Mouse (Mus musculus) layer of hippocampus, adult 2 months (tissue): ENCODE measurements at regions not wholly inside any gene's neighbourhood (a gene's known extent, or its start where the extent isn't known, plus 50 kb on each side); places are given as distances from the start of the nearest gene placed in this dataset.
A peak's percentile ranks its signal among the peaks of the same experiment; 100 is the strongest.

ENCODE experiments used
- DNase-seq, 2 experiments: peaks; one replicate each; pipeline ENCODE4 v3.0.0; 2022; ENCODE audit warnings: low spot score in 2 of 2
- H3K27ac ChIP-seq: fragments of 200-600 bp; 2 replicates; pipeline ENCODE4 v1.8.1; 2022
- H3K4me3 ChIP-seq: fragments of 200-600 bp; 2 replicates; pipeline ENCODE4 v1.8.1; 2022; ENCODE audit warnings: mild to moderate bottlenecking
- CTCF ChIP-seq: fragments of 200-600 bp; conservative IDR thresholded peaks from 2 replicates; pipeline ENCODE4 v1.8.1; 2022; ENCODE audit warnings: antibody characterized with exemption, mild to moderate bottlenecking, moderate library complexity

DNA sequence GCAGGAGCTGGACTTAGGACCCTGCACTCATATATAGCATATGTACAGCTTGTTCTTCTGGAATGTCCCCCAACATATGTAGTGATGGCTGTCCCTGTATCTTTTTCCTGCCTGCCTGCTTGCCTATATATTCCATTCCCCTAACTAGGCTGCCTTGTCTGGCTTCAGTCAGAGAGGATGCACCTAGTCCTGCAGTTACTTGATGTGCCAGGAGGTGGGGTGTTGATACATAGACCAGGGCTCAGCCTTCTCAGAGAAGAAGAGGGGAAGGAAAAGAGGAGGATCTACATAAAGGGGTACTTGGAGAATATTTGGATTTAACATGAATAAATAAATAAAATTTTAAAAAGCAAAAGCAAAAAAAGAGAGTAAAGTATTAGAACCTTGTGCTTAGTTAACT is 479.3 kb upstream of the Negr1 start:
- no peak for DNase-seq
- TF ChIP-seq CTCF: peak; percentile 48
- H3K27ac ChIP-seq: no peak overlapping the region
- no peak overlapping the region for H3K4me3 ChIP-seq

DNA sequence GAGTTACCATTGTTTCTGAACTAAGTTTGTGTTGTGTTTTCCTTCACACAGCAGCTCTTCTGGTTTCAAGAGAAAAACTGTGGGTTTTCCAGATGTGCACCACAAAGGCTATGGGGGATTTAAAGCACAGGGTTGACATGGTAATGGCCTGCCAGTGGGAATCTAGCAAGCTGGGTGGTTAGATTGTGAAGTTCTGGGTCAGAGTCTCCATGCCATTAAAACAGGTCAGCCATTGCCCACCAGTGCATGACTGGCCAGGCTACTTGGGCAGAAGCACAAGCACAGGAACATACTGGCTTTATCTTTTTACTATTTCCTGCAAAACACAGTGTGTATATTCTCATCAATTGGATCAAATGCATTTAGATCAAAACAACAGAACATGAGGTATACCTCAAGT is 467.9 kb upstream of the Negr1 start:
- no peak for TF ChIP-seq CTCF
- no peak for DNase-seq
- Histone ChIP-seq H3K27ac (no peak overlapping the region), H3K4me3 (no peak overlapping the region)

DNA sequence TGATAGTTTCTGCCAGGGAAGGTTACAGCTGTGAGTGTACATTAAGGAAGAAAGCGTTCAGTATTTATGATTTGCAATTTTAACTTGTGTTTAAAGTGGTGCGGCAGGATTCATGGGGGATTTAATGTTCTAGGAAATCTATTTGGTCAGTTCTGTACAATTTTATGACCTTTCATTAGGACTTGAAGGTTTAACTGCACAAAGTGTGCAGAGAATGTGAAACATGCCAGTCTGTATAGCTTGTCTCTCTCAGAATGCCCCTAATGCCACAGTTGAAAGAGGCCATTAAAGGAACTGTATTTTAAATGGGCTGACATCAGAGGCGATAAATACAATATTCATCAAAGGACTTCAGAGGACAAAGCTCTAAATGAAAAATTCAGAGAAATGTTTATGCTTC is 466.6 kb upstream of the Negr1 start:
- no peak for DNase-seq
- H3K27ac ChIP-seq: no peak overlapping the region
- TF ChIP-seq CTCF: no peak
- no peak overlapping the region for H3K4me3 ChIP-seq

DNA sequence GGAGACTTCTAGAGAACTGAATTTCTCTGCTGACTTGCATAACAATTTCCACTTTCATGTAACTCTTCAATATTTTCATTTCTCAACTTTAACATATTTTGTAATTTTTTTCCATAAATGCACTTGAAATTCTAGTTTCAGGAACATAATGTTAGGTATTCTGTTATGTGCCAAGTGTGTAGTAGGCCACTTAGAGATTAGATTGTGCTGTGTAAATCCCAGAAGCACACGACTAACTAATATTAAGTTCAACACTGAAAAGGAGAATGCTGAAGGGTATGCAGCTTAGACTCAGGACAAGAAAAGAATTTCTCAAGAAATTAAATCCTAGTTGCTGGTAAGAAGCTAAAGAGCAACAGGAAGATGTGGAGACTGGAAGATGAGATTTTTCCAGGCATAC is 455.8 kb upstream of the Negr1 start:
- no peak overlapping the region for H3K27ac ChIP-seq
- H3K4me3 ChIP-seq: no peak overlapping the region
- no peak for TF ChIP-seq CTCF
- DNase-seq: no peak

DNA sequence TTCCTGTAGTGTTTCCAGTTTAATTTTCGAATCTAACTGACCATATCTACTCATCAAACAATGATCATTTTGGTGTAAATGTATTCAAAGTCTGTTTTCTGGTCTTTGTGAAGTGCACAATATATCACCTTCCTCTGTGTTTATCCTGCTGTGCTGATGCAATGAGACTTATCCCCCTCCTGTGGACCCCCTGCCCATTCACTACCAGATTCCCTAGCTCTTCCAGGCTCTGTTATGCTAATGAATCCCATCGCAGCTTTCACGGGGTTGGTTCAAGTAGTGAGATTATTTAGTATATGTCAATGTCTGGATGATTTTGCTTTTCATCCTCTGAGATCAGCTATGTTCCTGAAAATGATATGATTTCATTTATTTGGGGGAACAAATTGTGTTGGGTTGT is 441.3 kb upstream of the Negr1 start:
- H3K27ac ChIP-seq: no peak overlapping the region
- H3K4me3 ChIP-seq: no peak overlapping the region
- DNase-seq: no peak
- no peak for TF ChIP-seq CTCF

DNA sequence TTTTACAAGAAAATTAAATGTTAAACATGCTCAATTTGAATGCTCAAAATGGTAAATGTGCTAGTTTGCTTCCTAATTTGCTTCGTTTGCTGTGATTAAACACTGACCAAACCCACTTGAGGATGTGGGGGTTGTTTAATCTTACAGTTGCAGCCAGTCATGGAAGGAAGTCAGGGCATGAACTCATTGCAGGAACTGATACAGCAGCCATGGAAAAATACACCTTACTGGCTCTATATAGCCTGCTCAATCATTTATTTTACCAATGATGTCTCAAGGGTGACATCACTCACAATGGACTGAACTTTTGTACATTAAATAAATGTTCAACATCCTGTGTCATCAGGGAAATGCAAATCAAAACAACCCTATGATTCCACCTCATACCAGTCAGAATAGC is 430.0 kb upstream of the Negr1 start:
- no peak overlapping the region for H3K27ac ChIP-seq
- no peak overlapping the region for H3K4me3 ChIP-seq
- no peak for TF ChIP-seq CTCF
- no peak for DNase-seq

DNA sequence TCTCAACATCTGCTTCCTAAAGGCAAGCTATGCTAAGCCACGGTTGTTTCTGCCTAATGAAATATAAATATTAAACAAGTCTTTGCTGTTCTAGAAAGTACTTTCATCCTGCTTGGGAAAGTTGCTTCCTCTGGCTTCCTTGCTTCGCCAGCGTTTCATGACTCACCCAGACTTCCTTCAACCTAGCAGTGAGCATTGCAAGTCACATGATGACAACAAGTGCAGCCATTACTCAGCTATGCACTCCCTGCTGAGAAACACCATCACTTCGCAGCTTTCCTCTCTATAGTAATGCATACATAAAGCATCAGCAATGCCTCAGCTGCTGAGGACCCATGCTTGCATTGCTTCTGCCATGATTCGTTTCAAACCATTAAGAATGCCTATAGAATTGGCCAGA is 420.2 kb upstream of the Negr1 start:
- DNase-seq: no peak
- H3K4me3 ChIP-seq: no peak overlapping the region
- no peak for TF ChIP-seq CTCF
- no peak overlapping the region for H3K27ac ChIP-seq

DNA sequence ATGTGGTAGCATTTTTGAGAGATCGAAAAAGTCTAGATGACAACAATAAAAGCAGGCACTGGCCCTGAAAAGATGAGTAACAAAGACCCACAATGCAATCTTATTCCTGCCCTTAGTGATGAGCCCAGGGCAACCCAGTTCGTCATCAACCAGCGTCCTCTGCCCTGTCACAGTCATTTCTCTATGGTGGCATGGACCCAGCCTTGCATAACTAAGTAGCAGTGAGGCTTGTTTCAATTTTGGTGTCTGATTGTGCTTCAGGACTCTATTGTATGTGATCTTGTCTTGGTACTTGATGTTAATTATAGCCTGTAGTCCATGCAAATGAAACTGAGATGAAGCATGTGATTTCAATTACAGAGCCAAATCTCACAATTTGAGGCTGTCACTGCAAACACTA is 412.3 kb upstream of the Negr1 start:
- Histone ChIP-seq H3K27ac (no peak overlapping the region), H3K4me3 (no peak overlapping the region)
- no peak for DNase-seq
- no peak for TF ChIP-seq CTCF

DNA sequence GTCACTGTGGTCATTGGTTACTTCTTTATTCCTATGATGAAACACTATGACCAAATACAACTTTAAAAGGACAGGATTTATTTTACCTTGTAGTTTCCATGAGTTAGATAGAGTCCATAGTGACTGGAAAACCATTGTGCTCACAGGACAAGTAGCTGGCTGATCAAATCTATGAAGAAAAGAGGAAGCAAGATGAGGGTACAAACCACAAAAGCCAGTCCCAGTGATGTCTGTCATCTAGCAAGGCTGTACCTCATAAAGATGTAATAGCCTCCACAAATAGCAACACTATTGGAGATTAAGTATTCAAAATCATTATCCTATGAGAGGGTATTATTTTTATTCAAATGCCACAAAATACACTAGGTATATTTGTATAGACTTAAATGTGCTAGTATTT is 391.5 kb upstream of the Negr1 start:
- Histone ChIP-seq H3K27ac (no peak overlapping the region), H3K4me3 (no peak overlapping the region)
- no peak for TF ChIP-seq CTCF
- DNase-seq: no peak

DNA sequence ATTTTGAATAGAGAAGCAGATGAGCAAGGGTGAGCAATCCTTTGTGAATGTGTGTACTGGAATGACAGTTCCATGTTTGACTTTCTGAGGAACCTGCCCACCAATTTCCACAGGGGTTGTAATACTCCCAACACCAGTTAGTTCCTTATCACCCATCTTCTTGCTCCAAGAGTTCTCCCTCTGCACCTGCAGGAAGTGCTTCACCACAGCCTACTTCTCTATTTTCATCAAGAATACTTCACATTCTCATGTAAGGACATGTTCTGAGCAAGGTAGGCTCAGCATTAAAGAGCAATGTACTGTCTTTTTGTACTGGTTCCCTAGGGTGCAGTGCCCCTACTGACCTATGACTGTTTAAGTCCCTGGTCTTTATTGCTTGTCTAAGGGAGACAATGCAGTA is 362.9 kb upstream of the Negr1 start:
- DNase-seq: no peak
- Histone ChIP-seq H3K27ac (no peak overlapping the region), H3K4me3 (no peak overlapping the region)
- TF ChIP-seq CTCF: no peak

DNA sequence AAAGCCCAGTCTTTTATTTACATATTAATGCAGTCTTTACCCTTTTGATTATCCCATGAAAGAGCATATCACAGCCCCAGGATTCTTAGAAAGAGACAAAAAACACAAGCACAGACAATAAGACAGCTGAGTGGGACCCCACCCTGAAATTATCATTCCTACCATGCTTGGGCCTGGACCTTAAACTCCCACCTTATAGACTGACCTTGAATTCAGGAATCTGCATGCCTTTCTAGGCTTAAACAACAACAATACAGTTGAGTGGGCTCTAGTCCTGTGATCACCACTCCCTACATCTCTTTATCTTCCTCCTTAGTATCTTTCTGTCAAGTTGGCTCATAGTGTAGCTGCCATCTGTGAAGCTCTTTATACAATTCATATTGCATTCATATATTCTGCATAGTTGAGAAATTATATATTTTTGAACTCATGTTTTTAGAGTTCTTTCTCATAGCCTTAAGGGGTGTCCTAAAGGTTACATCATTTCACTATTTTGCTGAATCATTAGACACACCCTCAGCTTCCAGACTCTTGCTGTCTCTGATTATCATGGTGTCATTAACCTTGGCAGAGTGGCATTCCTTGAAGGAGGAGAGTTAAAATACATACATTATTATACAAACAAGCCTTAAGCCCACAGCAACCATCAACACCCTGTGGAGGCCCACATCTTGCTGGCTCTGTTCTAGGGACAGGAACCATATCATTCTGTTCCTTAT is 361.7 kb upstream of the Negr1 start:
- Histone ChIP-seq H3K4me3 (no peak overlapping the region), H3K27ac (no peak overlapping the region)
- TF ChIP-seq CTCF: no peak
- DNase-seq: no peak

DNA sequence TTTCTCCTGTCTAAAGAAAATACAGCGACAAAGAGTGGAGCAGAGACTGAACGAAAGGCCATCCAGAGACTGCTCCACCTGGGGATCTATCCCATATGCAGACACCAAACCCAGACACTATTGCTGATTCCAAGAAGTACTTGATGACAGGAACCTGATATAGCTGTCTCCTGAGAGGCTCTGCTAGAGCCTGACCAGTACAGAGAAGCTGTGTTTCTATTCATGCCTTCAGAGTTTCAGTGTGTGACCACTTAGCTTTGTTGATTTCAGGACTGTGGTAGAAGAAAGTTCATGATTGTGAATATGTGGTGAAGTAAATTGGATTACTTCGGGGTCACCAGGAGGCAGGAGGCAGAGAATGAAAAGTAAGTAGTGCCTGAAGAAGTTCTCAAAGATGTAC is 356.3 kb upstream of the Negr1 start:
- TF ChIP-seq CTCF: no peak

DNA sequence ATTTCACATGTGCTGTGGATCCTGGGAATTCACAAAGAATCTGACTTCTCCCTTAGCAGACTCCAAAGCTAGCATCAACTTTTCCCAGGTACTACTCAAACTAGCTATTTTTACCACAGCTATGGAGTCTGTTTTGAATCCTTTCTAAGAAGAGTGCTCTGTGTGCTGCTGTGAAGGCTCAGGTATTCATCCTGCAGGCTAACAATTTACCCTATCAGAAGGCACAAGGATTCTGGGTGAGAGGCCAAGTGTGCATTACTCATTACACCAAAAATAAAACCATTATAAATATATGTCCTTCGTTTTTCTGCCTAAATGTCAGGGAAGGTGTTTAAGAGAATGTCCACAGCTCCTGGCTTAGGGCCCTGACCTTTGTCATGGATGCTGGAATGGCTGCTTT is 353.2 kb upstream of the Negr1 start:
- Histone ChIP-seq H3K4me3 (no peak overlapping the region), H3K27ac (no peak overlapping the region)
- no peak for TF ChIP-seq CTCF
- DNase-seq: no peak

More for the DNA sequence above, 356.3 kb upstream of the Negr1 start:
- Histone ChIP-seq H3K27ac (no peak overlapping the region), H3K4me3 (no peak overlapping the region)
- DNase-seq: no peak

DNA sequence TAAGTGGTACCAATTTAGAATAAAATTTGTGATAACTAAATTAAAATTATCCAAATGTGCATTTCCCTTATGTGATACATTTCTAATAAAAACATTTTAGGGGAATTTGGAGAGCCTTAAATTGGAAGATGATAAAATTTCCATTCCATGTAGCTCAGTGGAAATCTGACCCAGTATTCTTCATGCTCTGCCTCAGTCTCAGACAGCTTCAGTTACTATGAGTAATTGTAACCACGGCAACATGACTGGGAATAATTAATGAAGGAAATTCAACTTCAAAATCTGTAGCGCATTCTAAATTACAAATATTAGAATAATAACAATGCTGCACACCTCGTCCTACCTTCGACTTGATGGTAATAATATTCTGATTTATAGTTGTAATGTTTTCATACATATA is 350.8 kb upstream of the Negr1 start:
- no peak for TF ChIP-seq CTCF
- DNase-seq: no peak
- 0 out of 2 replicates have a peak overlapping the region, but pooled peaks have one; percentile 25 for H3K27ac ChIP-seq
- H3K4me3 ChIP-seq: no peak overlapping the region

DNA sequence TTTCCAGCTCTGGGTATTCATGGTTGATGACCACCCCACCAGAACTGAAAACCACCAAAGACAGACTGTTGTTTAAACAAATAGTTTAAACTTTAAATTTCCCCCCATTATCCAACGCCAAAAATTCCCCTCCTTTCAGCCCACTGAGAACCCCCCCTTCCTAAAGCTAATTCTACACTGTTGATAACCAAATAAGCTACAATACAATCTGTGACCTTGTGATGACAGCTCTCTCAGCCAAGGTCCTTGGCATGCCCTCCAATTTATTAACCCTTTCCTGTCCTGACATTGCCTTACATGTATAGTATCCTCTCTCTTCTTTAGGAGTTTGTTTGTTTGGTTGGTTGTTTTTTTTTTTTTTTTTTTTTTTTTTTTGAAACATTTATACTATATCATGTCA is 346.8 kb upstream of the Negr1 start:
- DNase-seq: no peak
- TF ChIP-seq CTCF: no peak
- Histone ChIP-seq H3K4me3 (no peak overlapping the region), H3K27ac (no peak overlapping the region)
